ENCODE assay signal across 9 mouse cellular contexts in genomic region chr6:39415762-39416161, GRCm38 (mm10). TPM values are rescaled to one million over a fixed set of nuclear protein-coding genes. Genes with fewer than 3 reads are reported as not detected.
DNase-seq lines count a peak whose midpoint lies in the region; ATAC-seq and TF ChIP-seq lines count a peak whose summit lies in the region.
"Had no signal": no experiment of that assay in that cellular context is flagged by ENCODE, and none has a peak within 500 bp of the region (broad histone marks: within the 10 kb centered on the region; RNA-seq: fewer than 3 reads in every experiment).

No protein-coding gene starts in this region.

- no peak overlapping the region for H3K9ac ChIP-seq in hindbrain, embryonic 11.5 days (ENCODE audit: low read depth, low read length)
- H3K9ac ChIP-seq in hindbrain, embryonic 13.5 days, result no peak overlapping the region
- H3K9ac ChIP-seq in MEL (ENCODE audit: control insufficient read depth, low read depth, low read length, poor library complexity, severe bottlenecking), result no peak overlapping the region
- H3K9ac ChIP-seq: embryonic facial prominence, embryonic 15.5 days had no signal

- H3K4me2 ChIP-seq in hindbrain, embryonic 11.5 days (replicated peaks; ENCODE audit: low read depth, low read length), result no peak overlapping the region
- no peak overlapping the region for H3K4me2 ChIP-seq in hindbrain, embryonic 13.5 days
- H3K4me2 ChIP-seq: embryonic facial prominence, embryonic 15.5 days had no signal

- no peak for ATAC-seq in hindbrain, embryonic 11.5 days (ENCODE audit: low FRiP score)
- no peak for ATAC-seq in hindbrain, embryonic 13.5 days (ENCODE audit: low FRiP score)

- 0 out of 2 replicates have a peak, but pooled peaks cover 2% of the 10 kb centered on the region for H3K4me1 ChIP-seq in hindbrain, embryonic 11.5 days (replicated peaks; ENCODE audit: control insufficient read depth, insufficient read depth, low read length)
- peaks cover 37% of the 10 kb centered on the region for H3K4me1 ChIP-seq in hindbrain, embryonic 13.5 days (replicated peaks)
- peaks cover 6 to 9% of the 10 kb centered on the region in 2 experiments for H3K4me1 ChIP-seq in MEL (ENCODE audit: control insufficient read depth in 1 of 2, insufficient read depth in 2 of 2, low read length in 2 of 2)
- no peaks in the 10 kb centered on the region for H3K4me1 ChIP-seq in cerebellum, adult 2 months (ENCODE audit: control insufficient read depth, insufficient read depth, low read length)

- peak; percentile 70 for TF ChIP-seq RAD21 in MEL (IDR thresholded peaks at IDR 0.05; ENCODE audit: low read depth, low read length)

- peak; percentile 78 to 84 (median 81) for TF ChIP-seq CTCF in MEL (IDR thresholded peaks at IDR 0.05 in 2 of 3, conservative IDR thresholded peaks at IDR 0.05 in 1 of 3; ENCODE audit: control insufficient read depth in 1 of 3, insufficient read depth in 1 of 3, low read depth in 2 of 3, low read length in 3 of 3, poor library complexity in 1 of 3, severe bottlenecking in 1 of 3)
- TF ChIP-seq CTCF in cerebellum, adult 2 months (IDR thresholded peaks at IDR 0.05; ENCODE audit: borderline replicate concordance, insufficient read depth, low read depth, low read length), result peak; percentile 61; the same call in 1 of the 2 replicates

- DNase-seq in hindbrain, embryonic 11.5 days (ENCODE audit: low spot score), result peak; percentile 76
- peak; percentile 90 for DNase-seq in MEL (ENCODE audit: low read depth, low spot score)
- DNase-seq in cerebellum, adult 2 months, result peak; percentile 60 to 74
- peak; percentile 66 to 71 for DNase-seq in frontal cortex, postnatal 36 days (ENCODE audit: low spot score in 2 of 2)
- DNase-seq in layer of hippocampus, postnatal 36 days, result peak; percentile 39 to 62
- DNase-seq in lung, postnatal 4 days, result peak; percentile 49 to 77
- peak; percentile 81 for DNase-seq in splenic B cell, adult 2 months (ENCODE audit: low read depth, low spot score)

- H3K36me3 ChIP-seq in hindbrain, embryonic 11.5 days (ENCODE audit: control insufficient read depth, insufficient read depth, low read length), result no peaks in the 10 kb centered on the region
- H3K36me3 ChIP-seq in hindbrain, embryonic 13.5 days, result no peaks in the 10 kb centered on the region; the same call in 1 of the 2 replicates
- H3K36me3 ChIP-seq in MEL (ENCODE audit: control insufficient read depth in 1 of 2, insufficient read depth in 2 of 2, low read length in 2 of 2), result peaks cover 0 to 12% of the 10 kb centered on the region in 2 experiments; a peak in 2 of 4 replicates
- 0 out of 2 replicates have a peak, but pooled peaks cover 2% of the 10 kb centered on the region for H3K36me3 ChIP-seq in splenic B cell, adult 2 months (ENCODE audit: control insufficient read depth, insufficient read depth, low read length, poor library complexity, severe bottlenecking)
- H3K36me3 ChIP-seq: embryonic facial prominence, embryonic 15.5 days had no signal

- no peaks in the 10 kb centered on the region for H3K27me3 ChIP-seq in hindbrain, embryonic 11.5 days (ENCODE audit: control insufficient read depth, insufficient read depth, low read length)
- H3K27me3 ChIP-seq in hindbrain, embryonic 13.5 days, result no peaks in the 10 kb centered on the region
- no peaks in the 10 kb centered on the region for H3K27me3 ChIP-seq in MEL (ENCODE audit: control insufficient read depth in 1 of 2, insufficient read depth in 2 of 2, low read length in 2 of 2)
- no peaks in the 10 kb centered on the region for H3K27me3 ChIP-seq in cerebellum, adult 2 months (ENCODE audit: control insufficient read depth, insufficient read depth, low read length)
- no peaks in the 10 kb centered on the region for H3K27me3 ChIP-seq in splenic B cell, adult 2 months (ENCODE audit: control insufficient read depth, insufficient read depth, low read length, poor library complexity, severe bottlenecking)
- H3K27me3 ChIP-seq: embryonic facial prominence, embryonic 15.5 days had no signal

- WGBS in hindbrain, embryonic 11.5 days, result 38% methylated on average over 3 of the region's 5 CpGs
- WGBS in hindbrain, embryonic 13.5 days, result 52% methylated on average over 3 of the region's 5 CpGs
- WGBS in cerebellum, adult 2 months, result 43% methylated on average over 3 of the region's 5 CpGs

- H3K9me3 ChIP-seq in hindbrain, embryonic 11.5 days (ENCODE audit: control insufficient read depth, low read length), result no peaks in the 10 kb centered on the region
- no peaks in the 10 kb centered on the region for H3K9me3 ChIP-seq in hindbrain, embryonic 13.5 days
- H3K9me3 ChIP-seq in MEL (replicated peaks; ENCODE audit: insufficient read depth, low read length), result no peaks in the 10 kb centered on the region
- H3K9me3 ChIP-seq: embryonic facial prominence, embryonic 15.5 days had no signal

- no peak for TF ChIP-seq POLR2A in MEL (IDR thresholded peaks at IDR 0.05; ENCODE audit: control insufficient read depth in 1 of 2, insufficient read depth in 1 of 2, low read depth in 1 of 2, low read length in 2 of 2, poor library complexity in 1 of 2)
- no peak for TF ChIP-seq POLR2A in cerebellum, adult 2 months (IDR thresholded peaks at IDR 0.05; ENCODE audit: borderline replicate concordance, insufficient read depth, low read length)

- no peak for TF ChIP-seq EP300 in MEL (IDR thresholded peaks at IDR 0.05; ENCODE audit: low read depth in 1 of 2, low read length in 2 of 2)

- H3K27ac ChIP-seq in hindbrain, embryonic 11.5 days (ENCODE audit: low read depth, low read length), result no peak overlapping the region
- H3K27ac ChIP-seq in hindbrain, embryonic 13.5 days, result no peak overlapping the region
- H3K27ac ChIP-seq in MEL (ENCODE audit: control insufficient read depth, low read depth, low read length), result no peak overlapping the region
- no peak overlapping the region for H3K27ac ChIP-seq in cerebellum, adult 2 months (ENCODE audit: insufficient read depth, low read length)
- H3K27ac ChIP-seq: embryonic facial prominence, embryonic 15.5 days had no signal

- peaks cover 29% of the 10 kb centered on the region for H3K79me2 ChIP-seq in MEL (ENCODE audit: control insufficient read depth, insufficient read depth, low read length, poor library complexity)

- H3K4me3 ChIP-seq in hindbrain, embryonic 11.5 days (ENCODE audit: low read depth, low read length), result no peak overlapping the region
- no peak overlapping the region for H3K4me3 ChIP-seq in hindbrain, embryonic 13.5 days
- H3K4me3 ChIP-seq in MEL (ENCODE audit: control insufficient read depth in 1 of 2, insufficient read depth in 1 of 2, low read depth in 2 of 2, low read length in 2 of 2), result no peak overlapping the region
- H3K4me3 ChIP-seq in cerebellum, adult 2 months (replicated peaks; ENCODE audit: insufficient read depth, low read depth, low read length), result no peak overlapping the region
- H3K4me3 ChIP-seq: embryonic facial prominence, embryonic 15.5 days had no signal

TF ChIP-seq in MEL, 35 proteins besides CTCF, POLR2A, EP300 and RAD21:
- TF ChIP-seq CHD2 (IDR thresholded peaks at IDR 0.05; ENCODE audit: low read length) (no peak), HCFC1 (IDR thresholded peaks at IDR 0.05; ENCODE audit: low read depth, low read length) (no peak), ZC3H11A (IDR thresholded peaks at IDR 0.05; ENCODE audit: low read depth, low read length) (peak; percentile 60; the same call in 1 of the 2 replicates), SMC3 (IDR thresholded peaks at IDR 0.05; ENCODE audit: low read depth, low read length) (peak; percentile 72), UBTF (IDR thresholded peaks at IDR 0.05; ENCODE audit: borderline replicate concordance, insufficient read depth, low read depth, low read length) (no peak), ZNF384 (IDR thresholded peaks at IDR 0.05; ENCODE audit: low read depth, low read length) (peak; percentile 81), MAFK (IDR thresholded peaks at IDR 0.05; ENCODE audit: borderline replicate concordance, low read depth, low read length) (no peak)

RNA-seq across cellular contexts. Expression of gene Mkrn1, which starts 4.5 kb away (rescaled TPM):
- 127 and 147 TPM in 2 replicates for polyA plus RNA-seq in hindbrain, embryonic 11.5 days (2014; fragmentation: Nextera tagmentation; extraction: Ambion mirVana)
- 236 and 250 TPM in 2 replicates for polyA plus RNA-seq in hindbrain, embryonic 13.5 days (2015; fragmentation: Nextera tagmentation; extraction: Ambion mirVana)
- total RNA-seq in MEL (2012; rRNA removed), result 58.1 and 60.4 TPM in 2 replicates
- polyA plus RNA-seq in MEL (2012; ENCODE audit: insufficient read depth in 1 of 2, insufficient read length in 2 of 2, low read depth in 1 of 2, low replicate concordance in 2 of 2, missing spikeins in 1 of 2), result 10 to 100 TPM in 1 of 2 experiments, not detected in 1; 57.4 TPM
- 137 and 139 TPM in 2 replicates for polyA plus RNA-seq in cerebellum, adult 2 months (2012; rRNA removed)
- 100 to 1,000 TPM; 127 to 136 TPM for total RNA-seq in layer of hippocampus, postnatal 36 days (2021)

RNA-seq across cellular contexts. Expression of gene Rab19, which starts 34.8 kb away (rescaled TPM):
- polyA plus RNA-seq in hindbrain, embryonic 11.5 days (2014; fragmentation: Nextera tagmentation; extraction: Ambion mirVana), result 0.39 and 0.74 TPM in 2 replicates
- 0.25 and 0.34 TPM in 2 replicates for polyA plus RNA-seq in hindbrain, embryonic 13.5 days (2015; fragmentation: Nextera tagmentation; extraction: Ambion mirVana)
- total RNA-seq in MEL (2012; rRNA removed), result 0.13 TPM in 1 of 2 replicates, not detected in the other
- polyA plus RNA-seq in MEL (2012; ENCODE audit: insufficient read depth in 1 of 2, insufficient read length in 2 of 2, low read depth in 1 of 2, low replicate concordance in 2 of 2, missing spikeins in 1 of 2), result under 1 TPM in 1 of 2 experiments, not detected in 1; 0.10 TPM
- 0.15 and 0.21 TPM in 2 replicates for polyA plus RNA-seq in cerebellum, adult 2 months (2012; rRNA removed)
- not detected for total RNA-seq in layer of hippocampus, postnatal 36 days (2021)

RNA-seq across cellular contexts. Expression of gene Slc37a3, which starts 38.3 kb away (rescaled TPM):
- polyA plus RNA-seq in hindbrain, embryonic 11.5 days (2014; fragmentation: Nextera tagmentation; extraction: Ambion mirVana), result 47.0 and 50.3 TPM in 2 replicates
- polyA plus RNA-seq in hindbrain, embryonic 13.5 days (2015; fragmentation: Nextera tagmentation; extraction: Ambion mirVana), result 63.1 and 63.2 TPM in 2 replicates
- 4.9 and 5.9 TPM in 2 replicates for total RNA-seq in MEL (2012; rRNA removed)
- polyA plus RNA-seq in MEL (2012; ENCODE audit: insufficient read depth in 1 of 2, insufficient read length in 2 of 2, low read depth in 1 of 2, low replicate concordance in 2 of 2, missing spikeins in 1 of 2), result 10 to 100 TPM in 1 of 2 experiments, not detected in 1; 12.0 TPM
- polyA plus RNA-seq in cerebellum, adult 2 months (2012; rRNA removed), result 26.2 and 27.8 TPM in 2 replicates
- total RNA-seq in layer of hippocampus, postnatal 36 days (2021), result 10 to 100 TPM; 73.8 to 84.2 TPM
